Mouse (Mus musculus) hindbrain, postnatal 0 days (tissue): Measurements from ENCODE around the gene Tbl1x. TPM values are rescaled to one million over a fixed set of nuclear protein-coding genes. Genes with fewer than 3 reads are reported as not detected.
"Not testable (repeated sequence)": the region's sequence is repeated elsewhere in the genome, so short reads cannot be mapped to it uniquely, and the experiment has no call there.

Experiments used
- ATAC-seq: fragments of 200-750 bp; cut with Nextera tagmentation; 2 replicates; pipeline ENCODE4 v1.8.0; 2017; ENCODE audit warnings: mild to moderate bottlenecking, moderate TSS enrichment, moderate library complexity
- DNase-seq: peaks from one replicate; pipeline ENCODE4 v3.0.0-alpha.2; 2015; ENCODE audit warnings: low spot score
- H3K27ac ChIP-seq: fragments of 300-500 bp; sonication (generic); 2 replicates; pipeline ENCODE4 v1.5.1; 2014; ENCODE audit warnings: mild to moderate bottlenecking
- H3K27me3 ChIP-seq: fragments of 300-500 bp; sonication (generic); 2 replicates; pipeline ENCODE4 v1.6.1; 2014; ENCODE audit warnings: low read length, mixed read lengths; ENCODE audit not compliant: insufficient read depth
- H3K36me3 ChIP-seq: fragments of 300-500 bp; sonication (generic); 2 replicates; pipeline ENCODE4 v1.6.1; 2014; ENCODE audit warnings: low read length, mixed read lengths; ENCODE audit not compliant: insufficient read depth
- H3K4me1 ChIP-seq: fragments of 300-500 bp; sonication (generic); 2 replicates; pipeline ENCODE4 v1.6.1; 2014; ENCODE audit warnings: antibody characterized with exemption, low read length, mixed read lengths; ENCODE audit not compliant: insufficient read depth
- H3K4me2 ChIP-seq: fragments of 300-500 bp; sonication (generic); 2 replicates; pipeline ENCODE4 v1.6.1; 2014; ENCODE audit warnings: low read depth, mild to moderate bottlenecking, low read length, moderate library complexity, mixed read lengths
- H3K4me3 ChIP-seq: fragments of 300-500 bp; sonication (generic); 2 replicates; pipeline ENCODE4 v1.5.1; 2014; ENCODE audit warnings: low read length
- H3K9ac ChIP-seq: fragments of 300-500 bp; sonication (generic); replicated peaks from 2 replicates; pipeline ENCODE4 v1.6.1; 2014; ENCODE audit warnings: mild to moderate bottlenecking, low read length, moderate library complexity, mixed read lengths
- H3K9me3 ChIP-seq: fragments of 300-500 bp; sonication (generic); 2 replicates; pipeline ENCODE4 v1.6.1; 2016; ENCODE audit warnings: low read length, mixed read lengths
- CTCF ChIP-seq: IDR thresholded peaks from 2 replicates; pipeline ENCODE4 v1.5.1; 2016; ENCODE audit warnings: antibody characterized with exemption, control low read depth, low read depth
- WGBS: fragments of 180-500 bp; shearing (Covaris S2); extraction: QIAGEN DNeasy Blood & Tissue Kit; methylation state at CpG from one replicate; pipeline ENCODE4 v1.1.7; 2014; 5-methylcytosine and 5-hydroxymethylcytosine counted together
- polyA plus RNA-seq: library from polyadenylated mRNA; unstranded; fragments of >200 nt; fragmentation: Nextera tagmentation; extraction: Ambion mirVana; gene quantifications from 2 replicates; pipeline ENCODE4 v1.2.1, GENCODE M21; 2015
- total RNA-seq: library from RNA; depleted of rRNA; stranded (reverse); fragments of >200 nt; gene quantifications from 2 replicates; pipeline ENCODE4 v1.2.3, GENCODE M21; 2014

Gene Tbl1x
- total and polyA plus RNA-seq, 2 experiments from 2014 or later = 33.4 to 46.7 TPM

GRCm38 (mm10) chrX:77517274-77518085, 6.7 kb downstream of the Tbl1x start:
- WGBS = 49% methylated on average over 8 of the region's 8 CpGs
- no peak for TF ChIP-seq CTCF
- Histone ChIP-seq H3K4me1 (no peaks in the 10 kb centered on the region), H3K9ac (no peak overlapping the region), H3K27me3 (no peaks in the 10 kb centered on the region), H3K9me3 (no peaks in the 10 kb centered on the region), H3K4me2 (no peak overlapping the region), H3K36me3 (no peaks in the 10 kb centered on the region), H3K4me3 (no peak overlapping the region), H3K27ac (no peak overlapping the region)
- no peak for DNase-seq
- no peak for ATAC-seq

- DNase-seq (no peak), ATAC-seq (no peak)
- Histone ChIP-seq H3K9ac (no peak overlapping the region), H3K36me3 (no peaks in the 10 kb centered on the region), H3K4me2 (no peak overlapping the region), H3K27ac (no peak overlapping the region), H3K4me3 (no peak overlapping the region), H3K27me3 (no peaks in the 10 kb centered on the region), H3K4me1 (no peaks in the 10 kb centered on the region), H3K9me3 (no peaks in the 10 kb centered on the region)
- 71% methylated on average over 1 of the region's 1 CpGs for WGBS
- TF ChIP-seq CTCF = no peak
Observed at GRCm38 (mm10) chrX:77518929-77519328, 8.1 kb downstream of the Tbl1x start.

DNA sequence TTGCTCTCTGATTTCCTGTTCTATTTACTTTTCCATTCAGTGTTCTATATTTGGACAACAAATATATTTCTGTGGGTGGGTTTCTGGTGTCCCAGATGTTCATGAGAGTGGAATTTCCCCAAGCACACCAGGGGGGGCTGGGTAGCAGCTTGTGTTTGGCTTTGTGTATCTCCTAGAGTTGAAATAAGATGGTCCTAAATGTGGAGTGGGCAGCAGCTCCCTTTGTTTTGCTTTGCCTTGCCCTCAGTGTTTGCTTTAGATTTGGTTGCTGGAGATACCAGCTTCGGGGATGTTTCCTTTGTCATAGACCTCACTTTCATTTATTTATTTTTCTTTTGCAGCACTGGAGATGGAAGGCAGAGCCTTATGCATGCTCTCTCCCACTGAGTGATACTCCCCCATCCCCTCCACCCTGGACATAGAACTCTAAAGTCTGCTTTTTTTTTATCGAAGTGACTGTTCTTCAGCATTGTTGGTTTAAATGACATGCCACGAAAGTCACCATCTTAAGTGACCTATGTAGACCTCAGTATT, 12.1 kb downstream of the Tbl1x start:
- Histone ChIP-seq H3K9ac (no peak overlapping the region), H3K9me3 (no peaks in the 10 kb centered on the region), H3K4me3 (no peak overlapping the region), H3K27me3 (no peaks in the 10 kb centered on the region), H3K27ac (no peak overlapping the region), H3K36me3 (no peaks in the 10 kb centered on the region), H3K4me2 (no peak overlapping the region), H3K4me1 (no peaks in the 10 kb centered on the region)
- no peak for TF ChIP-seq CTCF
- DNase-seq = no peak
- whole genome bisulfite sequencing = 47% methylated on average over 3 of the region's 3 CpGs
- ATAC-seq = no peak

GRCm38 (mm10) chrX:77525179-77525578, 14.4 kb downstream of the Tbl1x start:
- H3K9ac ChIP-seq = no peak overlapping the region
- no peak for DNase-seq
- no peak for ATAC-seq
- H3K27me3 ChIP-seq = no peaks in the 10 kb centered on the region
- no peaks in the 10 kb centered on the region for H3K9me3 ChIP-seq
- H3K27ac ChIP-seq = no peak overlapping the region
- no peak for TF ChIP-seq CTCF
- H3K4me2 ChIP-seq = no peak overlapping the region
- no peaks in the 10 kb centered on the region for H3K4me1 ChIP-seq
- H3K36me3 ChIP-seq = no peaks in the 10 kb centered on the region
- WGBS = 17% methylated on average over 1 of the region's 1 CpGs
- no peak overlapping the region for H3K4me3 ChIP-seq

DNA sequence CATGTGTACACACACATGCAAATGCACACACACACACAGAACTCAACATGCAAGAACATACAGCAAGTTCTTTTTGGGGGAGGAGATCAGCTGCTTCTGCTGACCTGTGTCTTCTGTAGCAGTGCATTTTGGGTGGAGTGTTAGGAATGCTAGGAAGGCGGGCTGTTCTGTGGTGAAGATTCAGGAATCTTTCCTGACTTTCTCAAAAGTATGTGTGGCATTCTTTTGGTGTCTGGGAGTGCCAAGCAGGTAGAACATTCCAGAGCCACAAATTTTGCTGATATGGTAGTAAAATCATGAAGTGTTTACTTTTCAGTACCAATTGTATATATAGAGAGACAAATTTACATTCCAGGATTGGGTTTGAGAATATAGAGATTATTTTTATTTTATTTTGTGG, 17.6 kb downstream of the Tbl1x start:
- H3K9me3 ChIP-seq = no peaks in the 10 kb centered on the region
- no peaks in the 10 kb centered on the region for H3K4me1 ChIP-seq
- DNase-seq = no peak
- no peak overlapping the region for H3K4me3 ChIP-seq
- no peak for ATAC-seq
- no peak overlapping the region for H3K4me2 ChIP-seq
- H3K27me3 ChIP-seq = no peaks in the 10 kb centered on the region
- no peak for TF ChIP-seq CTCF
- H3K27ac ChIP-seq = no peak overlapping the region
- H3K9ac ChIP-seq = no peak overlapping the region
- no peaks in the 10 kb centered on the region for H3K36me3 ChIP-seq
- 87% methylated on average over 1 of the region's 1 CpGs for WGBS

DNA sequence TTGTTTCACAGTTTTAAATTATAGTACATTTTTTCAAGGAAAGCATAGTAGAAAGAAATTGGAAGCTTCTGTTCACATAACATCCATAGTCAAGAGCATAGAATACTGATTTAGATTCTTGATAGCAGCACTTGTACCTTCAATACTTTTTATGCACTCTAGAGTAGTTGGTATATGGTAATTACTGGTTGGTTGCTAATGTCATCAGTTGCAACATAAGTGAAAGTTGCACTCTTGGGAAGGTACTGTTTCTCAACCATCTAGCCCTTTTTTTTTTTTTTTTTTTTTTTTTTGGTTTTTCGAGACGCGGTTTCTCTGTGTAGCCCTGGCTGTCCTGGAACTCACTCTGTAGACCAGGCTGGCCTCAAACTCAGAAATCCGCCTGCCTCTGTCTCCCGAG, 20.2 kb downstream of the Tbl1x start:
- no peaks in the 10 kb centered on the region for H3K36me3 ChIP-seq
- no peaks in the 10 kb centered on the region for H3K9me3 ChIP-seq
- TF ChIP-seq CTCF = no peak
- H3K9ac ChIP-seq = no peak overlapping the region
- DNase-seq (no peak), ATAC-seq (no peak)
- H3K4me1 ChIP-seq = no peaks in the 10 kb centered on the region
- no peak overlapping the region for H3K27ac ChIP-seq
- no peaks in the 10 kb centered on the region for H3K27me3 ChIP-seq
- H3K4me2 ChIP-seq = no peak overlapping the region
- WGBS = 90% methylated on average over 5 of the region's 5 CpGs
- H3K4me3 ChIP-seq = no peak overlapping the region

GRCm38 (mm10) chrX:77533922-77534321, 23.1 kb downstream of the Tbl1x start:
- H3K36me3 ChIP-seq = no peaks in the 10 kb centered on the region
- no peaks in the 10 kb centered on the region for H3K9me3 ChIP-seq
- 73% methylated on average over 2 of the region's 2 CpGs for WGBS
- H3K27ac ChIP-seq = no peak overlapping the region
- H3K9ac ChIP-seq = no peak overlapping the region
- no peak overlapping the region for H3K4me3 ChIP-seq
- TF ChIP-seq CTCF = no peak
- H3K27me3 ChIP-seq = no peaks in the 10 kb centered on the region
- H3K4me1 ChIP-seq = no peaks in the 10 kb centered on the region
- DNase-seq (no peak), ATAC-seq (no peak)
- H3K4me2 ChIP-seq = no peak overlapping the region

- not testable (repeated sequence) for DNase-seq, H3K27me3 ChIP-seq, H3K27ac ChIP-seq, H3K4me2 ChIP-seq, ATAC-seq, H3K4me3 ChIP-seq, H3K9ac ChIP-seq, H3K9me3 ChIP-seq, H3K36me3 ChIP-seq, H3K4me1 ChIP-seq
- WGBS = 87% methylated on average over 4 of the region's 4 CpGs
Observed at GRCm38 (mm10) chrX:77539770-77540169, 29.0 kb downstream of the Tbl1x start.
